ENCODE assay signal across 8 mouse cellular contexts in the genomic region with DNA sequence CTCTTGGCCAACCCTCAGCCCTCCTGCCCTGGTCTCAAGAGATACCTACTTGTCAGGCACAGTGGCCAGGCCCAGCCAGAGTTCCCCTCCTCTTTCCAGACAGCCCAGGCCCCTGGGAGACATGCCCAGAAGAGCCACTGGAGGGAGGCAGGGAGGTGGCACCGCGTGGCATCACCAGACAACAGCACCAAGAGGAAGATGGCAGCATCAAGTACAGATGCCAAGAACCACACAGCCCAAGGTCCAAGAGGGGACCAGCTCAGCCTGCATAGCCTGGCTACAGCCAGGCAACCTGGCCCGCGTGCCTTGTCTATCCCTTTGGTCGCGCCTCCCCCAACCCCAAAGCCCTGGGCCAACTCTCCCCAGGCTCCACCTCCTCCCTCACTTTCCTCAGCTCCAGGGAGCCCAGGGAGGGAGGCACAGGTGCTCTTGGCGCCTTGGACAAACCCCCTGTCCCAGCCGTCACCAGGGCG. TPM values are rescaled to one million over a fixed set of nuclear protein-coding genes. Genes with fewer than 3 reads are reported as not detected.
A peak's percentile ranks its signal among the peaks of the same experiment; 100 is the strongest.
DNase-seq lines count a peak whose midpoint lies in the region; ATAC-seq and TF ChIP-seq lines count a peak whose summit lies in the region.

No protein-coding gene starts in this region.

- H3K4me3 ChIP-seq in hindbrain, embryonic 13.5 days, result peak overlapping the region; percentile 77
- peak overlapping the region; percentile 73 for H3K4me3 ChIP-seq in limb, embryonic 14.5 days (replicated peaks; ENCODE audit: low read length)

- peak; percentile 34 for ATAC-seq in hindbrain, embryonic 13.5 days (ENCODE audit: low FRiP score)
- no peak for ATAC-seq in limb, embryonic 14.5 days (ENCODE audit: low FRiP score, low read depth)

- WGBS in hindbrain, embryonic 13.5 days, result 4% methylated on average over 9 of the region's 9 CpGs
- WGBS in limb, embryonic 14.5 days, result 7% methylated on average over 9 of the region's 9 CpGs

- peaks cover 42% of the 10 kb centered on the region for H3K4me1 ChIP-seq in hindbrain, embryonic 13.5 days (replicated peaks)
- peaks cover 7% of the 10 kb centered on the region for H3K4me1 ChIP-seq in limb, embryonic 14.5 days (ENCODE audit: control insufficient read depth, insufficient read depth, low read length)

- peak overlapping the region; percentile 86 for H3K4me2 ChIP-seq in hindbrain, embryonic 13.5 days
- peak overlapping the region; percentile 99 for H3K4me2 ChIP-seq in limb, embryonic 14.5 days (replicated peaks; ENCODE audit: low read depth, low read length, severe bottlenecking)

- no peak for TF ChIP-seq POLR2A in limb, embryonic 14.5 days (IDR thresholded peaks at IDR 0.05; ENCODE audit: borderline replicate concordance, extremely low read depth, insufficient read depth, insufficient read length)

- no peaks in the 10 kb centered on the region for H3K36me3 ChIP-seq in hindbrain, embryonic 13.5 days
- no peaks in the 10 kb centered on the region for H3K36me3 ChIP-seq in limb, embryonic 14.5 days (ENCODE audit: control insufficient read depth, insufficient read depth, low read length)

- peak overlapping the region; percentile 96 for H3K9ac ChIP-seq in hindbrain, embryonic 13.5 days
- no peak overlapping the region for H3K9ac ChIP-seq in limb, embryonic 14.5 days (ENCODE audit: low read depth, low read length, severe bottlenecking)

- H3K27me3 ChIP-seq in hindbrain, embryonic 13.5 days, result peaks cover 31% of the 10 kb centered on the region
- H3K27me3 ChIP-seq in limb, embryonic 14.5 days (ENCODE audit: control insufficient read depth, insufficient read depth, low read length), result peaks cover 9% of the 10 kb centered on the region

- peak; percentile 27 for DNase-seq in adrenal gland, postnatal 14 days
- DNase-seq in adrenal gland, postnatal 4 days (ENCODE audit: low spot score in 2 of 2), result no peak
- DNase-seq in ovary, postnatal 36 days (ENCODE audit: low spot score), result peak; percentile 16
- no peak for DNase-seq in ovary, postnatal 10 days (ENCODE audit: low spot score)
- DNase-seq in limb, embryonic 14.5 days (ENCODE audit: low spot score), result no peak
- DNase-seq in retina, embryonic 14.5 days (ENCODE audit: low spot score), result peak; percentile 44
- DNase-seq in thymus, postnatal 14 days, result no peak

- H3K9me3 ChIP-seq in hindbrain, embryonic 13.5 days, result no peaks in the 10 kb centered on the region
- no peaks in the 10 kb centered on the region for H3K9me3 ChIP-seq in limb, embryonic 14.5 days (ENCODE audit: control insufficient read depth, low read length)

- peak overlapping the region; percentile 86 for H3K27ac ChIP-seq in hindbrain, embryonic 13.5 days
- H3K27ac ChIP-seq in limb, embryonic 14.5 days (replicated peaks; ENCODE audit: low read depth, low read length), result no peak overlapping the region

RNA-seq across cellular contexts. Expression of gene Grik4, which starts 1.2 kb away (rescaled TPM):
- 1.3 and 1.5 TPM in 2 replicates for total RNA-seq in adrenal gland, postnatal 14 days (2021)
- 1 to 10 TPM; 2.2 to 2.4 TPM for total RNA-seq in adrenal gland, postnatal 4 days (2021)
- 7.3 and 8.7 TPM in 2 replicates for polyA plus RNA-seq in hindbrain, embryonic 13.5 days (2015; fragmentation: Nextera tagmentation; extraction: Ambion mirVana)
- 2.4 and 2.7 TPM in 2 replicates for polyA plus RNA-seq in limb, embryonic 14.5 days (2012; rRNA removed)
- polyA plus RNA-seq in limb, embryonic 14.5 days (2014; fragmentation: Nextera tagmentation; extraction: Ambion mirVana), result 0.85 and 1.5 TPM in 2 replicates

Comparison
In these comparisons a context has a peak if more than half of its experiments do, and no peak if none do; other contexts are left out.
1. DNase-seq: peak in adrenal gland, postnatal 14 days (single experiment), ovary, postnatal 36 days (single experiment) and retina, embryonic 14.5 days (single experiment); none in adrenal gland, postnatal 4 days (0 of 2), ovary, postnatal 10 days (single experiment), limb, embryonic 14.5 days (single experiment) and thymus, postnatal 14 days (single experiment).